Mouse (Mus musculus) Muller cell, postnatal 12 days (primary cell): ENCODE measurements at regions not wholly inside any gene's neighbourhood (a gene's known extent, or its start where the extent isn't known, plus 50 kb on each side); places are given as distances from the start of the nearest gene placed in this dataset.

ENCODE experiments used
- DNase-seq: peaks from one replicate; pipeline ENCODE4 v3.0.0-alpha.2; 2015; ENCODE audit errors: inconsistent ontology term

DNA sequence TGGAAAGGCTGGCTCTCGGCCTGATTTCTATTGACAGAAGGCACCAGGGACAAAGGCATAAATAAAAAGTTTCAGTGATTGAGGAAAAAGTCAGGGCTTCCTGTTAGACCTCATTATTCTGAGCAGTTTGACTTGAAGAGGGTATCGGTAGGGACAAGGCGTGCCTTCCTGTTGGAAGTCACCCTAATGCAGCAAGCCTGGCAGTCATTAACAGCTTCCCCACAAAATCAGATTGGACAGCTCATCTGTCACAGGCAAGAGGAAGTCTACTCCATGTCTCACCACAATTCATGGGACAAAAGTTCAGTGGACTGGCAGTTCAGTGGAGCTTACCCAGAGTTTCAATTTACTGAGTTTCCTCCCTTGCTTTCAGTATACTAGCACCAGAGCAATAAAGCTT is 715.5 kb downstream of the Fam181b start:
- no peak for DNase-seq

DNA sequence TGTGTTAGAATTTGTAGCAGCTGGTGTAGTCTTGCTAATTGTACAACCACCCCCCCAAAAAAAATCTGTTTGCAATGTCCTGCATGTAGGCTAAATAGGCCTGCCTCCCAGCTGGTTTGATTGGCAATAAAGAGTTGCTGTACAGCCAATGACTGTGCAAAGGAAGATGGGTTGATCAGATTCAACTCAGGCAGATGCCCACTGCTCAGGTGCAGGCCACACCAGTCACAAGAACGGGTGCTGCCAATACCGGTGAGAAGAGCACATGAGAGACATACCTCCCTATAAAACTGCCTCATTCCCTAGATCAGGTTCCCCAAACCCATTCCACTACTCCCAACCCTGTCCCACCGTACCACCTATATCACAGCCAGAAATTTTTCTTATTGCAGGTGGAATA is 756.0 kb downstream of the Fam181b start:
- DNase-seq = no peak

DNA sequence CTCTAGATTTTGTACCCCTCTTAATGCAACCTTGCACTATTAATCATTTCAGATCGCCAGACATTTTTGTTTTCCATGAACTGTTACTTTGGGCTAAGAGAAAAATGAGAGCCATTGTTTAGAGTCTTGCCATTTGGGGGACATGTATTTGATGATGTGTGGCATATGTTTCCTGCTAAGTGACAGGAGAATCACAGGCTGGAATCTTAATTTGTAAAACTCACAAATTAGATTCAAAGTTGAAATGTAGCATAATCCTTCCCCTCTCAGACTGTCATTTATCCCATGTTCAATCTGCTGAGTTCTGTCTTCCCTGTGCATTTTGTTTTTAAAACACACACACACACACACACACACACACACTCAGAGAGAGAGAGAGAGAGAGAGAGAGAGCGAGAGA is 756.5 kb downstream of the Fam181b start:
- no peak for DNase-seq

DNA sequence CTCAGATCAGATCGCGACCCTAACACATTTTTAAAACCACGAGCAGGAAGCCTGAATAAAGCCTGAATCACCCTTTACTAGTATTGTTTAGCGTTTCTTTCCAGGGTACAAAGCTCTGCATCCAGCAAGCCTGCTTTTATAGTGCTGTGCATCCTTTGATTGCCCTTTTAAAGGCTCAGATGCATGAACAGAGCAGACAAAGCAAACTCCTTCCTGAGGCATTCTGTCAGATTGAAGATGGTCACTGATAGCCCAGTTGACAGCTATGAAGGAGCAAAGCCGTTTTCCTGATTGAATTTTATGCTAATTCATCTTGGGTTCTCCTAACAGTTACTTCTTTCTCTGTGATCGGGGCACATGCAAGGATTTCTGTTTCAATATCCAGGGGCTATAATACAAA is 775.4 kb downstream of the Fam181b start:
- no peak for DNase-seq

DNA sequence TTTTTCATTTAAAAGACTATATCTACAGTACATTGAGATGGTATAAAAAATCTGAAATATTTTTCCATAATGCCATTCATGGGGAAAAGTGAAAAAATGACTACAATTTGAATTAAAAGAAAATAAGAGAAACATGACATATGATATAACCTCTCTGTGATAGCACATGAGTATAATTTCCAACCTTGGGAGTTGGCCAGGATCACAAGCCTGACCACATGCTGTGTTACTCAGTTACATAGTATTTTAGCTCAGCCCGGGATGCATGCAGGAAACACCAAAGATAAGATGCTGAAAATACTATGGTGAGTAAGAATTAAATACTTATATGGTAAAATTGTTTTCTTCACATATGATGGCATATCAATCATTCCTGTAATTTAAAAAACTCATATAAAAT is 814.0 kb downstream of the Fam181b start:
- no peak for DNase-seq

DNA sequence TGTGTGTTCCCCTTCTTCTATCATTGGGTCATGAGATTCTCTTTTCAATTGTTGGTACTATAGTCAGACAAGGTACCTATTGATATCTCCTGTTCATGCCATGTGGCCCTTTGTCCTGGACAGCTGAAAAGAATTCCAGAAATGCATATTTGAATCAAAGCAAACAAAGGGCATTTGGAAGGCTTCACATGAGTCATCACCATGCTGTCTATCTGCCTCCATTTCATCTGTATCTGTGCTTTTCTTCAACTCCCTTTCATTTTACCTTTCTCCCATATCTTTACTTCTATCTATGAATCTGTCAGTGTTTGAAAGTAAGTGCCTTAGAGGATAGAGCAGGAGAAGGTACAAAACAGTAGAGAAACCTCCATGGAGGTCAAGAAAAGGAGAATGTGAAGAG is 817.3 kb downstream of the Fam181b start:
- DNase-seq = peak; percentile 95

DNA sequence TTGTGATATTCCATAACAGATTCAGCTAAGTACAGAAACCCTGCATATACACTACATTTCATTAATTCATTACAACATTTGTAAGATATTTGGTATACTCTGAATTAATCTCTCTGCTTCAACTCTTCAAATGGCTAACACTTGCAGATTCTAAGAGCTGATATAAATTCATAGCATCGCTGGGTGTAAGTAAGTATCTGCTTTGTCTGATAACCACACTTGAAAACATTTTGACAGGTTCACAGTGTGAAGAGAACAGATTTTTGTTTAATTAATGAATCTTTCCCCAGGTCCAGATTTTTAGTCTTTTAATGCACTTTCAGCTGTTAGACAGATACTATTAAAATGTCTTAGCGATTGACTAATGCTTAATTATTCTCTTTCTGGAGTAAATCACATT is 823.1 kb downstream of the Fam181b start:
- no peak for DNase-seq

DNA sequence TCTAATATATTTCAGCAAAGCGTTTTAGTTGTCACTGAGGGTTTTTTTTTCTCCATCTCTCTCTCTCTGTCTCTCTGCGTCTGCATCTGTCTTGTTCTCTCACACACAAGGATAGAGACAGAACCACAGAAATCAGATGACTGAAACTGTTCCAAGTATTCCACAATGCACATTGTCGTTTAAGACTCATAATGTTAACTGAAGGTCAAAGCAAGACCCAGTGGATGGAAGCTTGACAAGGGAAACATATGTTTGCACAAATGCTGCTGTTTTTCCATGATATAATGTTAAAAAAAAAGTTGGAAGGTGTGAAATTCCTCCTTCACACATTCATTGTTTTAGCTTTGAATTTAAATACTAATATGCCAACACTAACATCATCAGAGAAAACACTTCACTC is 857.3 kb downstream of the Fam181b start:
- DNase-seq = no peak

DNA sequence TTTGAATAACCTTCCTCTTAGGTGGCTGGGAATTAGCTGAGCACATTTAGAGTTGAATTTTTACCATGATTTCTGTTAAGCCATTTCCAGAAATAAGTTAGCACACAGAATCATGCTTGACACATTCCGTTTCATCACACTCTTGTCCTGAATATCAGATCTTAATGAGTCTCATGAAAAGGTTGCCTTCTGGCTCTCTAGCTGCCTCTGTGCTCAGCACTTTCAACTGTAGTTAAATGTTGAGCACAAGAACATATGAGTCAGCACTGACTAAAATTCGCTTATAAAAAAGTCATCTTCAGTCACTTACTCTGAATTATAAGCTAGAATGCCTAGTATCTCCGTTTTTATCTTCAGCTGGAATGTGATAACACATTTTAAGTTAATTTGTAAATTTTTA is 902.4 kb downstream of the Fam181b start:
- no peak for DNase-seq

DNA sequence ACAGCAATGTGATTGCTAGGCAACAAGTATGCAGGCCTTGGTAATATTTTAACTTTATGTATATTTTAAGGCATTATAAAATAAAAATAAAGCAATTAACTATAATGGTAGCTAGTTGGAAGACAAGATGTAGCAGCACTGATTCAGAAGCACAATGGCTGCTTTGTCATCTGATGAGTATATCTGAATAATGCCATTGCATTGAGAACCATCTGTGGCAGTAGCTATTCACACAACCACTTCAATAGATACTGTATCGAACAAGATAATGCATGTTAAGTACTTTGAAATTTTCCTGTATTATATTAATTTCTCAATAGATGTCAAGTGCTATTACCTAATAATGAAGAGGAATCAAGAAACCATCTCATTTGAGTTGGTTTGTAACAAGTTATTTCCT is 923.1 kb downstream of the Fam181b start:
- peak; percentile 7 for DNase-seq

DNA sequence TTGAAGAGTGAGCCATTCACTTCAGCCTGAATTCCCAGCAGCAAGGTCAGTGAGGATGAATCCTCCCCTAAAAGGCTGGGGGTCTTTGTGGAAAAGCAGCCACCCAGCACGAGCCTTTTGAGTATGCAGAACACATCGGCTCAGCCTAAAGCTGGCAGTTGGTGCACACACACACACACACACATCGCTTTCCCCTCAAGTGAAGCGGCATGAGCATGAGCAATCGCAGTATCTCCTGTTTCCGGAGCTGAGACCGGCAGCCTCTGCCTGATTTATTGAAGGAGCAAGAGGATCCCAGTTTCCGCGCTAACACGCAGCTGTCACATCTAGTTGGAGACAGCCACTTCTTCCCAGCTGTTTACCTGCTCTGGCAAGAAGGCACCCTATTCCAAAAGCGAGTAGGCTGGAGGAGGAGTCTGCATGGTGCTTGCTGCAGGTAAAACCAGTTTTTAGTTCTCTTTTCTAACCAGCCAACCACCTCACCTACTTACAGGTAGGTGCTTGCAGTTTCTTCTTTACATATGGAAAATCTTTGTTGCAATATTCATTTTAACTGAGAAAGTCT is 962.9 kb downstream of the Fam181b start:
- DNase-seq = peak; percentile 2

DNA sequence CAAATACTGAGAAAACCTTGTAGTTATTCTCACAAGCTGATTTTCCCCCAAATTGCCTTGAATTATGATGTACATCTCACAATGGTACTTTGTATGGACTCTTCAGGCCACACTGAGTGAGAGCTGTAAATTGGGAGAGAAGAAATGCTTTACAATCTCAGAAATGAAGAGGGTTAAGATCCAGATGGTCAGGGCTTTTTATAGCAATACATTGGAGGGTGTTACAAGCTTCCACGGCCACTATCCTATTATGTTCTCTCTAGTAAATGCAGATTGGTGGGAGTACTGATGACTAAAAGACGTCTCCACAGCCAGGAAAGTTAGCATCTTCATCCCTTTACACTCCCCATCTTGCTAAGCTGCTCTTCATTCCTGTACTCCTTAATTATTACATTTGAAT is 965.8 kb downstream of the Fam181b start:
- DNase-seq = no peak

DNA sequence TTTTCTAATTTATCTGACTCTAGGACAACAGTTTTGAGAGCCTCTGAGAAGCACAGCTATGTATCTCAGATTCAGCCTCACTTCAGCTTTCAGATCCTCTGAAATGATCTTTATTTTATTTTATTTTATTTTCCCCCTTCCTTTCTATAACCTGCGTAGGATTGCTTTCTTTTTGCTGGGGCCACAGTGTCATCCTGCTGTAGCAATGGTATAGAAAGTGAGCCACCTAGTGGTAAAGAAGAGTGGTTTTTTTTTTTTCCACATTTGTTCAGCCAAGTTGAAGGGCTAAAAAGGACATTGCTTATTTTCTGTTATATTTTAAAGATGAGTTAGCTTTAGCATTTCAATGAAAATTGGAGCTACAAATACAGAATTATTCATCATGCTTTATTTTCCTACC is 966.4 kb downstream of the Fam181b start:
- no peak for DNase-seq

DNA sequence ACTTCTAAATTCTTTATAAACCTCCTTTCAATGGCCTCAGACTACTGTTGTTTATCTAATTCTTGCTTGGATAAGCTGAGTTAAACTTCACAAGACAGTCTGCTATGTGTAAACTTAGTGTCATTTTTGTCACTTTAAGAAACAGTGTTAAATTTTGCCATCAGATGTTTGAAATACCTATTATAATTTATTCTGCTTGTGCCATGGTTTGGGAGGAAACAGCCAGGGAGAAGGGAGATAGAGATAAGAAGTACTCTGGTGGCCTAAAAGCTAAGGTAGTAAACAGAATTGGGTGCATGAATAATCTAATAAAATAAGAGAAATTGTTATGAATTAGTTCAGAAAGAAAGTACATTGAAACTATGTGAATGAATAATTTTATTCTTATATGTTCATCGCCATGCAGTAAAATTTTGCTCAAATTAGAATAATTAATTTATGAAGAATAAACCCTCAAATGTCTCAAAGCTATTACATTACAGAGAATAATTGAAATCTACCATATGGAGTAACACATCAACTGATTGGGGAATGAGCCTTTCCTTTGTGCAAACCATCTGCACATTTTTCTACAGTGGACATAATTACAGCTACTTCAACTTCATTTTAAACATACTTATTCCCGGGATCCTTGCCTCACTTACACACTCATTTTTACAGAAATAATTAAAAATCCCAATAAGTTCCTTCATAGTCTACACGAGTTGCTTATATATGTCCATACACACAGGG is 982.3 kb downstream of the Fam181b start:
- DNase-seq = no peak
